Mouse (Mus musculus): ENCODE data around the gene Gm5483.
"Not testable (repeated sequence)": the region's sequence is repeated elsewhere in the genome, so short reads cannot be mapped to it uniquely, and the experiment has no call there.

- TF ChIP-seq POLR2A (IDR thresholded peaks at IDR 0.05; ENCODE audit: borderline replicate concordance, extremely low read depth, insufficient read depth, insufficient read length, poor library complexity, severe bottlenecking); CTCF (IDR thresholded peaks at IDR 0.05; ENCODE audit: borderline replicate concordance, extremely low read depth, insufficient read depth, insufficient read length): not testable (repeated sequence)
Measured at GRCm38 (mm10) chr16:36183912-36184311, at the start of gene Gm5483.
